Comparison of ENCODE assay signal across 19 mouse cellular contexts in the genomic region with DNA sequence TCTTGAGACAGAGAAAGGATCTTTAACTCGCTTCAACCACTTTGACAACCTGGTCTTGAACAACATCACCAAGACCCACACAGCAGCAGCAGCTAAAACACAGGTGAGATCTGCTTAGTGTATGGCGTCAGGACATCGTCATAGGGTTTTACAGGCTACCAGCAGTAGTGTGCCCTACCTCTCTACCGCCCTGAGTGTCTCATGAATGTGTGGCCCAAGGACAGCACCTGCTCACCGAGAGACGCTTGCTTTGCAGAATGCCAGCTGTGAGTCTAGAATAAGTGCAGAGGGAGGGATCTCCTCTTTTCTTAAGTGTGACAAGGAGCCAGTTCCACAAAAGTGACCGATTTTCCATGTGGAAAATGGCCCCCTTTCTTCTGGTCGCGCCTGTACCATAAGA.
A peak's percentile ranks its signal among the peaks of the same experiment; 100 is the strongest.
DNase-seq lines count a peak whose midpoint lies in the region; ATAC-seq and TF ChIP-seq lines count a peak whose summit lies in the region.
"Had no signal": no experiment of that assay in that cellular context is flagged by ENCODE, and none has a peak within 500 bp of the region (broad histone marks: within the 10 kb centered on the region; RNA-seq: fewer than 3 reads in every experiment).

No protein-coding gene starts in this region.

- ATAC-seq in megakaryocyte, adult 5-6 weeks (ENCODE audit: poor library complexity, severe bottlenecking): no peak
- no peak for ATAC-seq in liver, postnatal 0 days
- ATAC-seq: forebrain, embryonic 14.5 days had no signal

- H3K36me3 ChIP-seq in megakaryocyte, embryonic 14.5 days (replicated peaks; ENCODE audit: low read length): peaks cover 37% of the 10 kb centered on the region
- peaks cover 0 to 43% of the 10 kb centered on the region in 2 experiments; a peak in 2 of 4 replicates for H3K36me3 ChIP-seq in MEL (ENCODE audit: control insufficient read depth in 1 of 2, insufficient read depth in 2 of 2, low read length in 2 of 2)
- no peaks in the 10 kb centered on the region for H3K36me3 ChIP-seq in liver, postnatal 0 days (replicated peaks; ENCODE audit: insufficient read depth, low read length)
- H3K36me3 ChIP-seq: embryonic facial prominence, embryonic 12.5 days; hindbrain, embryonic 15.5 days had no signal

- H3K27ac ChIP-seq in MEL (ENCODE audit: control insufficient read depth, low read depth, low read length): peak overlapping the region; percentile 99
- peak overlapping the region; percentile 75; the same call in 1 of the 2 replicates for H3K27ac ChIP-seq in liver, postnatal 0 days (ENCODE audit: low read depth)
- H3K27ac ChIP-seq: embryonic facial prominence, embryonic 12.5 days; heart, adult 2 months; hindbrain, embryonic 15.5 days had no signal

- H3K79me2 ChIP-seq in MEL (ENCODE audit: control insufficient read depth, insufficient read depth, low read length, poor library complexity): no peaks in the 10 kb centered on the region

- no peak for TF ChIP-seq EP300 in MEL (IDR thresholded peaks at IDR 0.05; ENCODE audit: low read depth in 1 of 2, low read length in 2 of 2)
- no peak for TF ChIP-seq EP300 in liver, postnatal 0 days (IDR thresholded peaks at IDR 0.05; ENCODE audit: low read depth)

- no peak overlapping the region; the same call in 1 of the 2 replicates for H3K4me2 ChIP-seq in liver, postnatal 0 days (ENCODE audit: low read depth, low read length)
- H3K4me2 ChIP-seq: embryonic facial prominence, embryonic 12.5 days; hindbrain, embryonic 15.5 days had no signal

- no peak for TF ChIP-seq POLR2A in MEL (IDR thresholded peaks at IDR 0.05; ENCODE audit: control insufficient read depth in 1 of 2, insufficient read depth in 1 of 2, low read depth in 1 of 2, low read length in 2 of 2, poor library complexity in 1 of 2)

- peak overlapping the region; percentile 78 for H3K4me3 ChIP-seq in megakaryocyte, embryonic 14.5 days (replicated peaks)
- peak overlapping the region; percentile 32 to 35 for H3K4me3 ChIP-seq in MEL (ENCODE audit: control insufficient read depth in 1 of 2, insufficient read depth in 1 of 2, low read depth in 2 of 2, low read length in 2 of 2)
- H3K4me3 ChIP-seq in liver, postnatal 0 days (ENCODE audit: low read depth, low read length): no peak overlapping the region
- H3K4me3 ChIP-seq: embryonic facial prominence, embryonic 12.5 days; heart, adult 2 months; hindbrain, embryonic 15.5 days had no signal

- peak; percentile 37 for DNase-seq in MEL (ENCODE audit: low read depth, low spot score)
- no peak for DNase-seq in liver, postnatal 0 days
- DNase-seq in thymus, postnatal 36 days: peak; percentile 57 to 73
- no peak for DNase-seq in spleen, adult 12 weeks (ENCODE audit: low spot score)
- no peak for DNase-seq in kidney, postnatal 10 days
- no peak for DNase-seq in right cerebral cortex, postnatal 10 days (ENCODE audit: low spot score in 2 of 2)
- DNase-seq: adrenal gland, postnatal 25 days; cerebellum, adult 8-10 months; gastrocnemius, postnatal 25 days; heart, adult 2 months; heart, postnatal 36 days; layer of hippocampus, postnatal 36 days; retina, postnatal 1 day; right cerebral cortex, postnatal 4 days had no signal

- WGBS in liver, postnatal 0 days (ENCODE audit: insufficient replicate concordance): 86% methylated on average over 9 of the region's 9 CpGs

- peak overlapping the region; percentile 50 for H3K9ac ChIP-seq in MEL (ENCODE audit: control insufficient read depth, low read depth, low read length, poor library complexity, severe bottlenecking)
- no peak overlapping the region for H3K9ac ChIP-seq in liver, postnatal 0 days (replicated peaks)
- H3K9ac ChIP-seq: embryonic facial prominence, embryonic 12.5 days; hindbrain, embryonic 15.5 days had no signal

- H3K27me3 ChIP-seq in megakaryocyte, embryonic 14.5 days (replicated peaks): no peaks in the 10 kb centered on the region
- no peaks in the 10 kb centered on the region for H3K27me3 ChIP-seq in MEL (ENCODE audit: control insufficient read depth in 1 of 2, insufficient read depth in 2 of 2, low read length in 2 of 2)
- no peaks in the 10 kb centered on the region for H3K27me3 ChIP-seq in liver, postnatal 0 days (ENCODE audit: insufficient read depth, low read length)
- H3K27me3 ChIP-seq: embryonic facial prominence, embryonic 12.5 days; hindbrain, embryonic 15.5 days had no signal

- H3K9me3 ChIP-seq in megakaryocyte, embryonic 14.5 days: no peaks in the 10 kb centered on the region
- no peaks in the 10 kb centered on the region for H3K9me3 ChIP-seq in MEL (replicated peaks; ENCODE audit: insufficient read depth, low read length)
- H3K9me3 ChIP-seq in liver, postnatal 0 days (ENCODE audit: low read length): no peaks in the 10 kb centered on the region
- H3K9me3 ChIP-seq: embryonic facial prominence, embryonic 12.5 days; hindbrain, embryonic 15.5 days had no signal

- no peak for TF ChIP-seq RAD21 in MEL (IDR thresholded peaks at IDR 0.05; ENCODE audit: low read depth, low read length)

- peaks cover 77% of the 10 kb centered on the region for H3K4me1 ChIP-seq in megakaryocyte, embryonic 14.5 days
- H3K4me1 ChIP-seq in MEL (ENCODE audit: control insufficient read depth in 1 of 2, insufficient read depth in 2 of 2, low read length in 2 of 2): peaks cover 15 to 30% of the 10 kb centered on the region in 2 experiments
- H3K4me1 ChIP-seq in liver, postnatal 0 days (ENCODE audit: insufficient read depth): peaks cover 16% of the 10 kb centered on the region

- TF ChIP-seq CTCF in MEL (IDR thresholded peaks at IDR 0.05 in 2 of 3, conservative IDR thresholded peaks at IDR 0.05 in 1 of 3; ENCODE audit: control insufficient read depth in 1 of 3, insufficient read depth in 1 of 3, low read depth in 2 of 3, low read length in 3 of 3, poor library complexity in 1 of 3, severe bottlenecking in 1 of 3): no peak
- TF ChIP-seq CTCF in liver, postnatal 0 days (IDR thresholded peaks at IDR 0.05; ENCODE audit: low read depth): no peak

TF ChIP-seq in MEL, 35 proteins besides CTCF, POLR2A, EP300 and RAD21:
- TF ChIP-seq ZC3H11A (IDR thresholded peaks at IDR 0.05; ENCODE audit: low read depth, low read length): no peak
- no peak for TF ChIP-seq KAT2A (conservative IDR thresholded peaks at IDR 0.05; ENCODE audit: low read depth, low read length)
- no peak for TF ChIP-seq MAZ (IDR thresholded peaks at IDR 0.05; ENCODE audit: low read depth, low read length)
- TF ChIP-seq TBP (IDR thresholded peaks at IDR 0.05; ENCODE audit: low read depth, low read length): no peak
- TF ChIP-seq POLR2AphosphoS2 (IDR thresholded peaks at IDR 0.05; ENCODE audit: low read length): no peak
- no peak for TF ChIP-seq GATA1 (IDR thresholded peaks at IDR 0.05; ENCODE audit: low read depth, low read length)
- no peak for TF ChIP-seq MAFK (IDR thresholded peaks at IDR 0.05; ENCODE audit: borderline replicate concordance, low read depth, low read length)
- TF ChIP-seq E2F4 (IDR thresholded peaks at IDR 0.05; ENCODE audit: borderline replicate concordance, low read depth, low read length): no peak
- TF ChIP-seq USF1 (IDR thresholded peaks at IDR 0.05; ENCODE audit: low read depth, low read length): no peak
- no peak for TF ChIP-seq TCF12 (IDR thresholded peaks at IDR 0.05; ENCODE audit: low read depth, low read length)
- no peak for TF ChIP-seq ETS1 (IDR thresholded peaks at IDR 0.05; ENCODE audit: low read depth, low read length)
- TF ChIP-seq RCOR1 (IDR thresholded peaks at IDR 0.05; ENCODE audit: low read depth, low read length): no peak

Comparison
In these comparisons a context has a peak if more than half of its experiments do, and no peak if none do; other contexts are left out.
1. DNase-seq: peak in MEL (single experiment) and thymus, postnatal 36 days (2 of 2); none in liver, postnatal 0 days (single experiment), spleen, adult 12 weeks (single experiment), kidney, postnatal 10 days (single experiment) and right cerebral cortex, postnatal 10 days (0 of 2).